Comparison of ENCODE assay signal across 10 mouse cellular contexts in genomic region chr12:86793830-86794229, GRCm38 (mm10). TPM values are rescaled to one million over a fixed set of nuclear protein-coding genes. Genes with fewer than 3 reads are reported as not detected.
DNase-seq lines count a peak whose midpoint lies in the region; ATAC-seq and TF ChIP-seq lines count a peak whose summit lies in the region.
"Had no signal": no experiment of that assay in that cellular context is flagged by ENCODE, and none has a peak within 500 bp of the region (broad histone marks: within the 10 kb centered on the region; RNA-seq: fewer than 3 reads in every experiment).

No protein-coding gene starts in this region.

- H3K27ac ChIP-seq in hindbrain, embryonic 10.5 days: peak overlapping the region; percentile 70
- H3K27ac ChIP-seq in hindbrain, embryonic 11.5 days (ENCODE audit: low read depth, low read length): no peak overlapping the region
- no peak overlapping the region; the same call in 1 of the 2 replicates for H3K27ac ChIP-seq in heart, embryonic 12.5 days (ENCODE audit: poor library complexity, severe bottlenecking)
- H3K27ac ChIP-seq in left cerebral cortex, adult 2 months: no peak overlapping the region
- H3K27ac ChIP-seq: embryonic facial prominence, embryonic 15.5 days; macrophage had no signal

- DNase-seq in hindbrain, embryonic 10.5 days (ENCODE audit: low spot score): no peak
- DNase-seq in hindbrain, embryonic 11.5 days (ENCODE audit: low spot score): no peak
- DNase-seq in adrenal gland, adult 8-10 months: peak; percentile 76
- DNase-seq in kidney, postnatal 14 days: peak; percentile 86
- DNase-seq in yolk sac, embryonic 10.5 days (ENCODE audit: low spot score): peak; percentile 32
- no peak for DNase-seq in left cerebral cortex, adult 2 months (ENCODE audit: extremely low spot score in 1 of 2, low spot score in 2 of 2)
- DNase-seq in left cerebral cortex, adult 18-20 months (ENCODE audit: low spot score in 2 of 2): no peak

- no peak overlapping the region for H3K4me3 ChIP-seq in hindbrain, embryonic 10.5 days
- H3K4me3 ChIP-seq in hindbrain, embryonic 11.5 days (ENCODE audit: low read depth, low read length): no peak overlapping the region
- H3K4me3 ChIP-seq in heart, embryonic 12.5 days: no peak overlapping the region
- H3K4me3 ChIP-seq in left cerebral cortex, adult 2 months: no peak overlapping the region
- H3K4me3 ChIP-seq: embryonic facial prominence, embryonic 15.5 days had no signal

- no peaks in the 10 kb centered on the region for H3K27me3 ChIP-seq in hindbrain, embryonic 10.5 days (ENCODE audit: insufficient read depth, poor library complexity, severe bottlenecking)
- no peaks in the 10 kb centered on the region for H3K27me3 ChIP-seq in hindbrain, embryonic 11.5 days (ENCODE audit: control insufficient read depth, insufficient read depth, low read length)
- H3K27me3 ChIP-seq in heart, embryonic 12.5 days (replicated peaks): no peaks in the 10 kb centered on the region
- H3K27me3 ChIP-seq: embryonic facial prominence, embryonic 15.5 days had no signal

- no peak overlapping the region for H3K4me2 ChIP-seq in hindbrain, embryonic 11.5 days (replicated peaks; ENCODE audit: low read depth, low read length)
- no peak overlapping the region for H3K4me2 ChIP-seq in heart, embryonic 12.5 days
- H3K4me2 ChIP-seq: embryonic facial prominence, embryonic 15.5 days had no signal

- intact Hi-C loops in left cerebral cortex, adult 2 months (cut with DNase I): no loop called here

- no peak overlapping the region for H3K9ac ChIP-seq in hindbrain, embryonic 11.5 days (ENCODE audit: low read depth, low read length)
- H3K9ac ChIP-seq in heart, embryonic 12.5 days: no peak overlapping the region
- H3K9ac ChIP-seq: embryonic facial prominence, embryonic 15.5 days had no signal

- peaks cover 47% of the 10 kb centered on the region for H3K4me1 ChIP-seq in hindbrain, embryonic 10.5 days (replicated peaks)
- no peaks in the 10 kb centered on the region; the same call in 1 of the 2 replicates for H3K4me1 ChIP-seq in hindbrain, embryonic 11.5 days (replicated peaks; ENCODE audit: control insufficient read depth, insufficient read depth, low read length)
- peaks cover 44% of the 10 kb centered on the region for H3K4me1 ChIP-seq in heart, embryonic 12.5 days (replicated peaks)

- WGBS in hindbrain, embryonic 10.5 days: 59% methylated on average over 3 of the region's 3 CpGs
- WGBS in hindbrain, embryonic 11.5 days: 53% methylated on average over 3 of the region's 3 CpGs
- 37% methylated on average over 3 of the region's 3 CpGs for WGBS in heart, embryonic 12.5 days

- H3K9me3 ChIP-seq in hindbrain, embryonic 10.5 days: no peaks in the 10 kb centered on the region
- H3K9me3 ChIP-seq in hindbrain, embryonic 11.5 days (ENCODE audit: control insufficient read depth, low read length): no peaks in the 10 kb centered on the region
- no peaks in the 10 kb centered on the region for H3K9me3 ChIP-seq in heart, embryonic 12.5 days (replicated peaks)
- H3K9me3 ChIP-seq: embryonic facial prominence, embryonic 15.5 days had no signal

- H3K36me3 ChIP-seq in hindbrain, embryonic 10.5 days: no peaks in the 10 kb centered on the region
- H3K36me3 ChIP-seq in hindbrain, embryonic 11.5 days (ENCODE audit: control insufficient read depth, insufficient read depth, low read length): no peaks in the 10 kb centered on the region
- no peaks in the 10 kb centered on the region for H3K36me3 ChIP-seq in heart, embryonic 12.5 days
- H3K36me3 ChIP-seq: embryonic facial prominence, embryonic 15.5 days had no signal

- ATAC-seq in hindbrain, embryonic 11.5 days (ENCODE audit: low FRiP score): no peak
- 0 out of 2 replicates have a peak, but pooled peaks have one; percentile 11 for ATAC-seq in heart, embryonic 12.5 days (ENCODE audit: insufficient number of reproducible peaks, low FRiP score)

- TF ChIP-seq CTCF in left cerebral cortex, adult 2 months (IDR thresholded peaks at IDR 0.05): no peak

RNA-seq across cellular contexts. Expression of gene Lrrc74a, which starts 59.7 kb away (rescaled TPM):
- not detected in 2 replicates for polyA plus RNA-seq in hindbrain, embryonic 10.5 days (2016; fragmentation: Nextera tagmentation; extraction: Ambion mirVana)
- not detected in 2 replicates for polyA plus RNA-seq in hindbrain, embryonic 11.5 days (2014; fragmentation: Nextera tagmentation; extraction: Ambion mirVana)
- total RNA-seq in adrenal gland, adult 8-10 months (2022): not detected
- not detected in 2 replicates for polyA plus RNA-seq in heart, embryonic 12.5 days (2016; fragmentation: Nextera tagmentation; extraction: Ambion mirVana)
- not detected for total RNA-seq in left cerebral cortex, adult 2 months (2021)
- total RNA-seq in left cerebral cortex, adult 18-20 months (2021): not detected
- polyA plus RNA-seq: embryonic facial prominence, embryonic 15.5 days; macrophage had no signal

Comparison
In these comparisons a context has a peak if more than half of its experiments do, and no peak if none do; other contexts are left out.
1. DNase-seq: peak in adrenal gland, adult 8-10 months (single experiment), kidney, postnatal 14 days (single experiment) and yolk sac, embryonic 10.5 days (single experiment); none in hindbrain, embryonic 10.5 days (single experiment), hindbrain, embryonic 11.5 days (single experiment), left cerebral cortex, adult 2 months (0 of 2) and left cerebral cortex, adult 18-20 months (0 of 2).